Mouse (Mus musculus): ENCODE results near the gene Lin52.
A peak's percentile ranks its signal among the peaks of the same experiment; 100 is the strongest.

The Lin52 gene

GRCm38 (mm10) chr12:84450718-84451646, at the start of gene Lin52, which contains the start of gene Aldh6a1:
TSS of gene Lin52 (plus strand) at chr12:84451422.
TSS of gene Aldh6a1 (minus strand) at chr12:84451004.
- DNase-seq (ENCODE audit: low spot score in 2 of 2), result peak; percentile 97

DNA sequence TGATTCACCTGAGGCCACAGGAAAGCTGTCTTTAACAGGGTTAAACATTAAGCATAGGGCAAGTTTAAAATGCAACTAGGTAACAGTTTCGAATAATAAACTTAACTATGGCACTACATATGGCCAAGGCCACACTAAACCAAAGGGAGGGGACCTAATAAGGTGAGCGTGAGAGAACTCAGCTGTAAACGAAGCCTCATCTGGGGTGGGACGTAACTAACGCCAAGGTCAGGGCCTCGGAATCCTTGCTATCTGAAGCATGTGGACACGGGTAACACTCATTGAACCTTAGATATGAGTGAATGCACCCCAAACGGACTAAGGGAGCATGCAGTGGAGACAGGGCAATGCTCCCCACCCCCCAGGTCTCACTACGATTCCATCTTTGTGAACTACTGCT, 48.3 kb upstream of the Lin52 start:
- DNase-seq (ENCODE audit: low spot score in 2 of 2), result no peak

GRCm38 (mm10) chr12:84404541-84404940, 46.7 kb upstream of the Lin52 start:
- no peak for DNase-seq (ENCODE audit: low spot score in 2 of 2)

DNA sequence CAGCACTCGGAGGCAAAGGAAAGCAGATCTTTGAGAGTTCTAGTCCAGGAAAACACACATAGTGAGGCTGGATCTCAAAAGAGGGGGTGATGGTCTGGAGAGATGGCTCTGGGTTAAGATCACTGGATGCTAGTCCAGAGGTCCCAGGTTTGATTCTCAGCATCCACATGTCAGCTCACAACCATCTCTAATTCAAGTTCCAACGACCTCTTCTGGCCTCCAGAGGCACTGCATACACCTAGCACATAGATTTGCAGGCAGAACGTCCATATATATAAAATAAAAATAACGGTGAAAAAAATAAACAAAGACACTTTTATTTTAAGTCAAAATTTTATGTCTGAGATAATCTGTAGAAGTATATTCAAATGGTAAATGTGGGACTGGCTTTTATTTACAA, 44.0 kb upstream of the Lin52 start:
- DNase-seq (ENCODE audit: low spot score in 2 of 2), result no peak

GRCm38 (mm10) chr12:84407874-84408818, 43.1 kb upstream of the Lin52 start:
- DNase-seq (ENCODE audit: low spot score in 2 of 2), result peak; percentile 9 to 10

GRCm38 (mm10) chr12:84408819-84409507, 42.3 kb upstream of the Lin52 start, which contains the start of the genes Entpd5 and Bbof1:
TSS of gene Entpd5 (minus strand) at chr12:84409029.
TSS of gene Bbof1 (plus strand) at chr12:84409071.
- peak; percentile 74 to 87 for DNase-seq (ENCODE audit: low spot score in 2 of 2)

DNA sequence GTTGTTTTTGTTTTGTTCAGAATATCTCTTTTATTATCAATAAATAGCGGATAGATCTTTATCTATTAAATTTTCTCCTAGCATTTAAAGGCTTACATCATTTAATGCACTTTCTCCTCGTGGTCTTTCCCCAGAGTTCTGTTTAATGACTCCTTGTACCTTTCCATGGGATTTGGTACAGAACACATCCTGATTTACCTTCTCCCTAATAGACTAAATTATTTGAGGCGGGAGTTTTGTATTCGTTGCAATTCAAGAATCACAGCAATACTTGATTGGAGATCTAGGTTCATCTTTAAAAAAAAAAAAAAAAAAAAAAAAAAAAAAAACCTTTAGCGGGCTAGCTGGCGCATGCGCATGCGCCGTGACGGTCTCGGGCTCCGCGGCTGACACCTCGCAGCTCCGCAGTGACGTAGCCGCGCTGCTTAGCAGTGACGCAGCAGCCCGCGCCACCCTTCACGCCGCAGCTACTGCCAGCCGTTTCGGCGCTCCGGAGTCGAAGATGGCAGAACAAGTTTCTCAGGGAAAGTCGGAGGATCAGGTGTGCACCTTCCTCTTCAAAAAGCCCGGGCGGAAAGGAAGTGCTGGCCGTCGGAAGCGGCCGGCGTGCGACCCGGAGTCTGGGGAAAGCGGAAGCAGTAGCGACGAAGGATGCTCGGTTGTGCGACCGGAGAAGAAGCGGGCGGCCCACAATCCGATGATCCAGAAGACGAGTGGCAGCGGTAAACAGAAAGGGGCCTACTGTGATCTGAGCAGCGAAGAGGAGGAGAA, 34.2 kb upstream of the Lin52 start, which contains the start of gene Rnf113a2:
Gene Rnf113a2 (plus strand): TSS at position 363 of the 771 bp plus-strand sequence.
- DNase-seq (ENCODE audit: low spot score in 2 of 2), result peak; percentile 72 to 74

GRCm38 (mm10) chr12:84417605-84417922, 33.7 kb upstream of the Lin52 start:
- DNase-seq (ENCODE audit: low spot score in 2 of 2), result peak in 1 of 2 experiments; percentile 5

DNA sequence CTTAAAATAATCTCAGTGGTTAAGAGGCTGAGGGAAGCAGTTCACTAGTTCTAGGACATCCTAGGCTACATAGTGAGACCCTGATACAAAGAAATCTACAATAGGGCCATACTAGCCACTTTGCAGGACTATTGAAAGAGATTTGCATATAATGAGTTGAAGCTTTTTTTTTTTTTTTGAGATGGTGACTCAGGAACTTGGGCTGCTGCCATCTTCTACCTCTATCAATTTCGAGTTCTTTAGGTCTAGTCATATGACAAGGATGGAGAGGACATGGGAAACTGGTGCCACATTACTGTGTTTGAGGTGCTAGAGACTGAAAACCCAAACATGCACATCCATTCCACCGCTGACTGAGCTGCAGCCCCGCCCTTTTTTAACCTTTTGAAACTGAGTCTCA, 27.2 kb upstream of the Lin52 start:
- DNase-seq (ENCODE audit: low spot score in 2 of 2), result no peak

GRCm38 (mm10) chr12:84429825-84430224, 21.4 kb upstream of the Lin52 start:
- no peak for DNase-seq (ENCODE audit: low spot score in 2 of 2)

- no peak for DNase-seq (ENCODE audit: low spot score in 2 of 2)
These were observed 12.5 kb upstream of the Lin52 start for GRCm38 (mm10) chr12:84438697-84439096.

DNA sequence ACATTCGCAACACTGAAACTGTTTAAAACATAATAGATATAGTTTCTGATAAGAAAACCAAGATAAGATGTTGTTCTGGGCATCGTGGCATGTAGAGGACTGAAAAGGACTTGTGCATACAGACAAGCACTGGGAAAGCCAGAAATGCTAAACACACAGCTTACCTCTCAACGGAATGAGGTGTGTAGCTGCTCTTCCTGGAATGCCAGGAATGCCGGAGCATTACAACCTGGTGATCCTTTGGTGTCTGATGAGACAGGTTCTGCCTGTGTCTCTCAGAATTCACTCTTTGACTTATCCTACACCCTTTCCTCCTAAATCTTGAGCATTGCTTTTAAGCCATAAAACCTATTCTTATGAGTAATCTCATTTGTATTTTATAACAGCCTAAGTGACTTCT, 8.7 kb upstream of the Lin52 start:
- no peak for DNase-seq (ENCODE audit: low spot score in 2 of 2)

DNA sequence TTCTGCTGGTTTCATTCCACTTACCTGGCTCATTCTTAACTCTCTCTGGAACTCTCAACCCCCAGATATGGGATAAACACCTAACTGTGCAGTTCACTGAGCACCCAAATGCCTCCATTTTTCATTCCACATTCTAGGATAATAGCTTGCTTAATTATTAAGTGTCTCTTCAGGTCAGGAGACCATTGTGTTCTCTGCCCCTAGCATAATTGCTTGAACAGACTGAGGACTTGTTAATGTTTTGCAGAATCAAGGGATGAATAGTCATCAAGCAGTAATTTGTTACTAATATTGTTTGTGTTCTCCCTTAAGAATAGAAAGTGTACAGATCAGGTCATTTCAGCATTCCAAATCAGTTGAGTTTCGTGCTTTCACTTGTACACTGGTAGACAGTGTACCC, 3.8 kb upstream of the Lin52 start:
- DNase-seq (ENCODE audit: low spot score in 2 of 2), result no peak

DNA sequence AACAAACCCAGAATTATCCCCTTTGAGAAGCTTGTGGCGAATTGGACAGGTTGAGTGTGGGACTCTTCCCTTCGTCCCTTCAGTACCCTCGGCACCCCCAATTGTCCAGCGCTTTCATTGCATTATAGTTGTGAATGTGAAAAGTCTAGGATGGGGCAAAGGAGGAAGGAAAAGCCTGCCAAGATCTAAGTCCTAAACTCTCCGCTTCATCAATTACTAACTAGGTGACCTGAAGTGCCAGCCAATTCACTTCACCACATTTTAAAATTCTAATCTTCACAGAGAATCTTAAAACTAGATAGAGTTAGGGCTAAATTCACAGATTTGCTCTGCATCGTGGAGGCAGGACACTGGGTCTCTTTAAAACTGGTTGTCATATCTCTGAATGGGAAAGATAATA, 3.0 kb upstream of the Lin52 start:
- DNase-seq (ENCODE audit: low spot score in 2 of 2), result no peak

DNA sequence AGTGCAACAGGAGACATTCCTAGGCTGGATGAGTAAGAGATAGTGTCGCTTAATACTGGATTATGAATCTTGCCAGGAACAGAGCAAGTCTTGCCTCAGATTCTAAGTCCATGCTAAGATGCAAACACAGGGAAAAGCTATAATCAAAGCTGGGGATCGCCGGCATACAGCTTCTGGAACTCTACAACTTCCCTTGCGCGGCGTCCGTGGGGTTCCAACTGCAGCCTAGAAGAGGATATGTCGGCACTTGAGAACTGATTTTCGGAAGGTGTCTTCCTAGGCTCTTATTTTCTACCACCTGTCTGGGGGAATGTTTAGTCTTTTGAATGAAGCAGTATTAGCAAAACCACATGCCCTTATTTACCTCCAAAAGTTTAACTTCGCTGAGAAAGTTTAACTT, 1.3 kb upstream of the Lin52 start:
- no peak for DNase-seq (ENCODE audit: low spot score in 2 of 2)

DNA sequence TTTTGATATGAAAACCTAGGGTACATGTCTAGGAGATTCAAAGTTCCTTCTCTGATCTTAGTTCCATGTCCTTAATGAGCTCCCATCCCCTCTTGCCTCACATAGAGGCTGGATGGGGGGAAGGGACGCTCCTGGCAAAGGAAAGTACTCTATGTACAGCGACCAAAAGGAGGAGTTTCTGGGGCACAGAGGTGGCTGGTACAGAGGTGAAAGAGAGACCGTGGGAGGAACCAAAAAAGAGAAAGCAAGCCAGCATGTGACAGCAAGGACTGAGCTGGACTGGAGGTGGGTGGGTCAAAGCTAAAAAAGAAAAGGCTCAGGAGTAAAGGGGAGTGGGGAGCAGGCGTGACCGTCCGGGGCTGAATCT, 888 bp upstream of the Lin52 start:
- no peak for DNase-seq (ENCODE audit: low spot score in 2 of 2)

GRCm38 (mm10) chr12:84451801-84452200, 579 bp downstream of the Lin52 start:
- DNase-seq (ENCODE audit: low spot score in 2 of 2), result peak in 1 of 2 experiments; percentile 8

GRCm38 (mm10) chr12:84456911-84457310, 5.7 kb downstream of the Lin52 start:
- DNase-seq (ENCODE audit: low spot score in 2 of 2), result no peak

DNA sequence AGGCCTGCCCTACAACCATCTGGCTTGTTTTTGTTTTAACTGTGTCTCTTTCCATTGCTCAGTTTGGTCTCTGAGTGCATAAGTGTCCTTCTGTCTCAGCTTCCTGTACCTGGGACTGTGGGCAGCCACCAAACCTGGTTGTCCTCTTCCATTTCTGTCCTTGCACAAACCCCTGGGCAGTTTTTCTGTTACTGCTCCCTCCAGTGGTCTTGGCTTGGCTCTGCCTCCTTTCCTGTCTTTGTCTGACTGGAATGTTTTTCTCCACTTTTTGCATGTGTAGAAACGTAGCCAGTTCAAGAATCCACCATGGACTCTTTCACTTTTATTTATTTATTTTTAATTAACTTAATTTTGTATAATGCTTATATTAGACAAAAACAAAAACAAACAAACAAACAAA, 8.6 kb downstream of the Lin52 start:
- no peak for DNase-seq (ENCODE audit: low spot score in 2 of 2)

DNA sequence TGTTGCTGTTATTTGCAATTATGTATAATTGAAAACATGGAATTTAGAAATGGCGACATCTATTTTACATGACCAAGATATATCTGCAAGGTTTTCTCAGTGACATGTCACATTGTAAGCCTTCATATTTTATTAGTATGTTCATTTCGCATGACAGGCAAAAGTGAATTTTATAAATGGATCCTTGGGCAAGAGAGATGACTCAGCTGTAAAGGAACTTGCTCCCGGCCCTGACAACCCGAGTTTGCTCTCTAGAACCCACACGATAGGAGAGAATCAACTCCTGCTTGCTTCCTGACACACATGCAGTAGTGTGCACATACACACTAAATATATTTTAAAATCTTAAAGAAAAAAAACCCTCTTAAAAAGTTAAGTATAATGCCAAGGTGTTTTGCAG, 10.2 kb downstream of the Lin52 start:
- DNase-seq (ENCODE audit: low spot score in 2 of 2), result no peak

GRCm38 (mm10) chr12:84462856-84463255, 11.6 kb downstream of the Lin52 start:
- DNase-seq (ENCODE audit: low spot score in 2 of 2), result no peak
